Mouse (Mus musculus) CH12.LX (cell line): ENCODE data around the gene Rabac1. TPM values are rescaled to one million over a fixed set of nuclear protein-coding genes. Genes with fewer than 3 reads are reported as not detected.

Experiments used
- DNase-seq: peaks from one replicate; pipeline ENCODE4 v3.0.0-alpha.2; 2013; ENCODE audit errors: extremely low read depth
- H3K27ac ChIP-seq: 2 replicates; pipeline ENCODE4 v1.5.1; 2012; ENCODE audit warnings: low read depth, mild to moderate bottlenecking, control low read depth, moderate library complexity; ENCODE audit not compliant: insufficient read depth
- H3K27me3 ChIP-seq: replicated peaks from 2 replicates; pipeline ENCODE3; 2012; ENCODE audit warnings: inconsistent platforms
- H3K36me3 ChIP-seq, 2 experiments: replicated peaks in 1 of 2; 2 replicates each; pipeline versions ENCODE3 to v1.6.1; 2012; ENCODE audit warnings: inconsistent platforms in 1 of 2, low read length in 1 of 2, mild to moderate bottlenecking in 1 of 2, mixed read lengths in 1 of 2, moderate library complexity in 1 of 2; ENCODE audit not compliant: control insufficient read depth in 1 of 2, insufficient read depth in 1 of 2
- H3K4me1 ChIP-seq, 2 experiments: 2 replicates each; pipeline ENCODE4 v1.6.1; 2012; ENCODE audit warnings: inconsistent platforms in 1 of 2, moderate library complexity in 1 of 2; ENCODE audit not compliant: insufficient read depth in 2 of 2, control insufficient read depth in 1 of 2
- H3K4me2 ChIP-seq: 2 replicates; pipeline ENCODE4 v1.6.1; 2012; ENCODE audit warnings: low read depth, mild to moderate bottlenecking, control low read depth; ENCODE audit not compliant: poor library complexity, insufficient read depth, severe bottlenecking
- H3K4me3 ChIP-seq, 3 experiments: fragments of 150-350 bp in 1 of 3; sonication (generic) in 1 of 3; replicated peaks in 1 of 3; 2 replicates each; pipeline versions ENCODE3 to v1.5.1; 2011 to 2012; ENCODE audit warnings: low read depth in 2 of 3, low read length in 2 of 3, mild to moderate bottlenecking in 2 of 3, moderate library complexity in 2 of 3, control low read depth in 1 of 3, improper control_type of control experiment in 1 of 3, inconsistent platforms in 1 of 3, mixed read lengths in 1 of 3; ENCODE audit not compliant: poor library complexity in 1 of 3
- H3K79me2 ChIP-seq: replicated peaks from 2 replicates; pipeline ENCODE4 v1.6.1; 2012; ENCODE audit warnings: mild to moderate bottlenecking, moderate library complexity; ENCODE audit not compliant: control insufficient read depth, poor library complexity, insufficient read depth, severe bottlenecking; ENCODE audit errors: extremely low read depth
- H3K9ac ChIP-seq: 2 replicates; pipeline ENCODE4 v1.6.1; 2012; ENCODE audit warnings: low read depth, mild to moderate bottlenecking, control low read depth, moderate library complexity; ENCODE audit not compliant: insufficient read depth
- H3K9me3 ChIP-seq: replicated peaks from 2 replicates; pipeline ENCODE3; 2012; ENCODE audit warnings: low read length, inconsistent platforms, mixed read lengths
- BHLHE40 ChIP-seq: IDR thresholded peaks from 2 replicates; pipeline ENCODE4 v1.6.1; 2011; ENCODE audit warnings: mild to moderate bottlenecking, low read depth, low read length, improper control_type of control experiment
- CHD2 ChIP-seq: IDR thresholded peaks from 2 replicates; pipeline ENCODE4 v1.6.1; 2011; ENCODE audit warnings: low read length, improper control_type of control experiment
- CTCF ChIP-seq, 2 experiments: IDR thresholded peaks in 1 of 2; conservative IDR thresholded peaks in 1 of 2; 2 replicates each; pipeline ENCODE4 v1.5.1; 2011 to 2012; ENCODE audit warnings: low read depth in 2 of 2, low read length in 2 of 2, improper control_type of control experiment in 1 of 2, inconsistent platforms in 1 of 2, mild to moderate bottlenecking in 1 of 2, moderate library complexity in 1 of 2
- E2F4 ChIP-seq: IDR thresholded peaks from 2 replicates; pipeline ENCODE4 v1.6.1; 2011; ENCODE audit warnings: low read depth, low read length, improper control_type of control experiment; ENCODE audit not compliant: insufficient replicate concordance
- ELF1 ChIP-seq: IDR thresholded peaks from 2 replicates; pipeline ENCODE4 v1.6.1; 2014; ENCODE audit warnings: low read depth, mild to moderate bottlenecking, inconsistent platforms, low read length, improper control_type of control experiment
- ETS1 ChIP-seq: conservative IDR thresholded peaks from 2 replicates; pipeline ENCODE4 v1.6.1; 2012; ENCODE audit warnings: low read depth, mild to moderate bottlenecking, inconsistent platforms, low read length, improper control_type of control experiment, moderate library complexity
- GABPA ChIP-seq: IDR thresholded peaks from 2 replicates; pipeline ENCODE4 v1.6.1; 2012; ENCODE audit warnings: low read depth, low read length, improper control_type of control experiment, inconsistent platforms; ENCODE audit not compliant: insufficient replicate concordance
- HCFC1 ChIP-seq: IDR thresholded peaks from 2 replicates; pipeline ENCODE4 v1.6.1; 2012; ENCODE audit warnings: low read depth, mild to moderate bottlenecking, inconsistent platforms, low read length, improper control_type of control experiment
- IRF4 ChIP-seq: IDR thresholded peaks from 2 replicates; pipeline ENCODE4 v1.6.1; 2014; ENCODE audit warnings: low read depth, mild to moderate bottlenecking, inconsistent platforms, low read length, improper control_type of control experiment
- JUND ChIP-seq: conservative IDR thresholded peaks from 2 replicates; pipeline ENCODE4 v1.6.1; 2011; ENCODE audit warnings: low read depth, low read length, improper control_type of control experiment
- KAT2A ChIP-seq: IDR thresholded peaks from 2 replicates; pipeline ENCODE4 v1.6.1; 2012; ENCODE audit warnings: low read length, improper control_type of control experiment, inconsistent platforms; ENCODE audit not compliant: insufficient replicate concordance
- MAX ChIP-seq: IDR thresholded peaks from 2 replicates; pipeline ENCODE4 v1.6.1; 2011; ENCODE audit warnings: low read length, improper control_type of control experiment
- MAZ ChIP-seq: IDR thresholded peaks from 2 replicates; pipeline ENCODE4 v1.6.1; 2012; ENCODE audit warnings: low read depth, mild to moderate bottlenecking, inconsistent platforms, low read length, improper control_type of control experiment, moderate library complexity
- MEF2A ChIP-seq: IDR thresholded peaks from 2 replicates; pipeline ENCODE4 v1.6.1; 2014; ENCODE audit warnings: low read depth, mild to moderate bottlenecking, inconsistent platforms, low read length, improper control_type of control experiment, borderline replicate concordance
- MXI1 ChIP-seq: IDR thresholded peaks from 2 replicates; pipeline ENCODE4 v1.6.1; 2011; ENCODE audit warnings: mild to moderate bottlenecking, low read depth, low read length, improper control_type of control experiment
- MYC ChIP-seq: IDR thresholded peaks from 2 replicates; pipeline ENCODE4 v1.6.1; 2011; ENCODE audit warnings: low read depth, mild to moderate bottlenecking, improper control_type of control experiment, low read length
- NELFE ChIP-seq: IDR thresholded peaks from 2 replicates; pipeline ENCODE4 v1.6.1; 2011; ENCODE audit warnings: low read depth, low read length, improper control_type of control experiment
- NRF1 ChIP-seq: IDR thresholded peaks from 2 replicates; pipeline ENCODE4 v1.6.1; 2014; ENCODE audit warnings: low read depth, mild to moderate bottlenecking, inconsistent platforms, low read length, improper control_type of control experiment, moderate library complexity
- PAX5 ChIP-seq: IDR thresholded peaks from 2 replicates; pipeline ENCODE4 v1.6.1; 2012; ENCODE audit warnings: low read length, inconsistent platforms, mixed read lengths
- POLR2AphosphoS2 ChIP-seq: IDR thresholded peaks from 2 replicates; pipeline ENCODE4 v1.6.1; 2011; ENCODE audit warnings: low read depth, low read length, improper control_type of control experiment
- RAD21 ChIP-seq: IDR thresholded peaks from 2 replicates; pipeline ENCODE4 v1.6.1; 2011; ENCODE audit warnings: low read depth, mild to moderate bottlenecking, low read length, improper control_type of control experiment, moderate library complexity
- SIN3A ChIP-seq: IDR thresholded peaks from 2 replicates; pipeline ENCODE4 v1.6.1; 2012; ENCODE audit warnings: low read length, improper control_type of control experiment, inconsistent platforms
- SMC3 ChIP-seq: IDR thresholded peaks from 2 replicates; pipeline ENCODE4 v1.6.1; 2011; ENCODE audit warnings: low read depth, low read length, improper control_type of control experiment
- TBP ChIP-seq: conservative IDR thresholded peaks from 2 replicates; pipeline ENCODE4 v1.6.1; 2011; ENCODE audit warnings: low read depth, low read length, improper control_type of control experiment
- UBTF ChIP-seq: IDR thresholded peaks from 2 replicates; pipeline ENCODE4 v1.6.1; 2012; ENCODE audit warnings: low read depth, mild to moderate bottlenecking, inconsistent platforms, low read length, improper control_type of control experiment, moderate library complexity
- USF1 ChIP-seq: IDR thresholded peaks from 2 replicates; pipeline ENCODE4 v1.6.1; 2014; ENCODE audit warnings: low read depth, mild to moderate bottlenecking, inconsistent platforms, low read length, improper control_type of control experiment
- USF2 ChIP-seq: conservative IDR thresholded peaks from 2 replicates; pipeline ENCODE4 v1.6.1; 2011; ENCODE audit warnings: low read depth, low read length, improper control_type of control experiment
- ZC3H11A ChIP-seq: IDR thresholded peaks from 2 replicates; pipeline ENCODE4 v1.6.1; 2012; ENCODE audit warnings: low read depth, mild to moderate bottlenecking, inconsistent platforms, low read length, improper control_type of control experiment
- ZMIZ1 ChIP-seq: IDR thresholded peaks from 2 replicates; pipeline ENCODE4 v1.6.1; 2012; ENCODE audit warnings: low read depth, mild to moderate bottlenecking, inconsistent platforms, low read length, improper control_type of control experiment
- ZNF384 ChIP-seq: IDR thresholded peaks from 2 replicates; pipeline ENCODE4 v1.6.1; 2012; ENCODE audit warnings: low read depth, low read length, improper control_type of control experiment, inconsistent platforms
- dilution Hi-C: fragments of 300-500 bp; cut with MboI; formaldehyde crosslinking; loops from 2 replicates; pipeline ENCODE4 v1.14.3; 2020; ENCODE audit warnings: low sequenced_read_pairs; ENCODE audit not compliant: extremely low pct_unique_long_range_greater_than_20kb, extremely low pct_ligation_motif_present
- in situ Hi-C: fragments of 300-500 bp; cut with MboI; formaldehyde crosslinking; loops from 3 replicates; pipeline ENCODE4 v1.14.3; 2019; ENCODE audit warnings: low sequenced_read_pairs, low pct_ligation_motif_present, low pct_unique_long_range_greater_than_20kb, mixed read lengths
- polyA plus RNA-seq: library from polyadenylated mRNA; unstranded; fragments of >175 nt; gene quantifications from 2 replicates; pipeline ENCODE4 v1.2.1, GENCODE M21; 2012; ENCODE audit warnings: low read depth; ENCODE audit not compliant: insufficient read length
- total RNA-seq, 2 experiments: library from RNA; depleted of rRNA; stranded (reverse); fragments of 300-350 nt in 1 of 2; fragments of >200 nt in 1 of 2; gene quantifications; 2 replicates each; pipeline ENCODE4 v1.2.3; 2012 to 2014

Rabac1 gene
- total and polyA plus RNA-seq, 3 experiments = 44.6 to 135 (median 70.5) TPM

- no peaks in the 10 kb centered on the region for H3K79me2 ChIP-seq
- in situ Hi-C loops = no loop called here
- peak overlapping the region in 1 of 3 experiments; percentile 9 for H3K4me3 ChIP-seq
- peaks cover 56% of the 10 kb centered on the region for H3K27me3 ChIP-seq
- H3K9me3 ChIP-seq = no peaks in the 10 kb centered on the region
- TF ChIP-seq ZC3H11A (no peak), CHD2 (no peak), TBP (no peak), CTCF (conservative IDR thresholded peaks at IDR 0.05 in 1 of 2, IDR thresholded peaks at IDR 0.05 in 1 of 2; ENCODE audit: low read depth in 2 of 2, low read length in 2 of 2) (no peak), SIN3A (no peak), ELF1 (no peak), USF1 (no peak), MXI1 (no peak), POLR2AphosphoS2 (no peak), ETS1 (no peak), USF2 (no peak), MYC (no peak), RAD21 (no peak), IRF4 (no peak), BHLHE40 (no peak), HCFC1 (no peak), MEF2A (no peak), ZMIZ1 (no peak), GABPA (no peak)
- dilution Hi-C loops = no loop called here
- no peak overlapping the region for H3K9ac ChIP-seq
- no peak overlapping the region for H3K27ac ChIP-seq
- H3K4me2 ChIP-seq = no peak overlapping the region
- peaks cover 5 to 31% of the 10 kb centered on the region in 2 experiments; a peak in 3 of 4 replicates for H3K4me1 ChIP-seq
- no peaks in the 10 kb centered on the region for H3K36me3 ChIP-seq
- peak; percentile 34 for DNase-seq
Observed at GRCm38 (mm10) chr7:24978781-24979180, 6.2 kb upstream of the Rabac1 start.

DNA sequence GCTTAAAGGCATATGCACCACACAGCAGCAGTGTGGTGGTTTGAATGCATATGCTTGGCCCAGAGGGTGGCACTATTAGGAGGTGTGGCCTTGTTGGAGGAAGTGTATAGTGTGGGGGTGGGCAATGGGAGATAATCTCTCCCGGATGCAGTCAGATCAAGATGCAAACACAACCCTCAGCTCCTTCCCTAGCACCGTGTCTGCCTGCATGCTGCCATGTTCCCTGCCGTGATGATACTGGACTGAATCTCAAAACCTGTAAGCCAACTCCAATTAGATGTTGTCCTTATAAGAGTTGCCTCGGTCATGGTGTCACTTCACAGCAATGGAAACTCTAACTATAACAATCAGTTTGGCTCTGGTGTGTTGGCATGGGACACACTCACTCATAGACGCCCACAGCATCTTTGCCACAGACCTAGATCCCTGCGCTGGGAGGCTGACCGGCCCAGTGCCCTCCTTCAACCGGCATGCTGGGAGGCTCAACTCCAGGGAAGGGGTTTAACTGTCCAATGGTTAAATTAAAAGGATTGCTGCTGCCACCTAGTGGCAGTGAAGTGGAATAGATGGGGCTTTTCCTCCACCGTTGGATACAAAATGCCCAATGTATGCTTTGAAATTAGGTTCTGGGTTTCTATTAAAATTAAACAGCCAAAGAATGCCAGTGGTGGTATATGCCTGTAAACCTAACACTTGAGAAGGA is 2.5 kb upstream of the Rabac1 start:
- DNase-seq = peak; percentile 53
- H3K4me2 ChIP-seq = peak overlapping the region; percentile 47
- H3K79me2 ChIP-seq = no peaks in the 10 kb centered on the region
- no peak overlapping the region for H3K9ac ChIP-seq
- in situ Hi-C loops = no loop called here
- no peak overlapping the region for H3K27ac ChIP-seq
- H3K27me3 ChIP-seq = peaks cover 34% of the 10 kb centered on the region
- peak overlapping the region; percentile 19 to 35 (median 19) for H3K4me3 ChIP-seq
- no peak for TF ChIP-seq UBTF
- no peak for TF ChIP-seq BHLHE40
- no peak for TF ChIP-seq NRF1
- TF ChIP-seq MAX = no peak
- peak; percentile 18; the same call in 1 of the 2 replicates for TF ChIP-seq NELFE
- peak; percentile 8; the same call in 1 of the 2 replicates for TF ChIP-seq HCFC1
- TF ChIP-seq E2F4 = no peak
- TF ChIP-seq SMC3 = peak; percentile 56
- no peak for TF ChIP-seq JUND
- TF ChIP-seq ZC3H11A = no peak
- TF ChIP-seq PAX5 = no peak
- TF ChIP-seq CTCF (conservative IDR thresholded peaks at IDR 0.05 in 1 of 2, IDR thresholded peaks at IDR 0.05 in 1 of 2; ENCODE audit: low read depth in 2 of 2, low read length in 2 of 2) = peak; percentile 85 to 87
- TF ChIP-seq MAZ = no peak
- no peak for TF ChIP-seq ETS1
- TF ChIP-seq ZNF384 = no peak
- peak; percentile 71 for TF ChIP-seq RAD21
- no peak for TF ChIP-seq SIN3A
- TF ChIP-seq USF2 = no peak
- TF ChIP-seq MYC = no peak
- no peak for TF ChIP-seq MEF2A
- no peak for TF ChIP-seq KAT2A
- peaks cover 0 to 6% of the 10 kb centered on the region in 2 experiments for H3K36me3 ChIP-seq
- H3K4me1 ChIP-seq = peaks cover 5 to 48% of the 10 kb centered on the region in 2 experiments; a peak in 3 of 4 replicates
- H3K9me3 ChIP-seq = no peaks in the 10 kb centered on the region
- dilution Hi-C loops = no loop called here
